Mouse (Mus musculus) ES-Bruce4 (cell line): ENCODE measurements at regions not wholly inside any gene's neighbourhood (a gene's known extent, or its start where the extent isn't known, plus 50 kb on each side); places are given as distances from the start of the nearest gene placed in this dataset.

Experiments
- H3K27ac ChIP-seq: 2 replicates; pipeline ENCODE4 v1.5.1; 2012; ENCODE audit warnings: low read length, inconsistent platforms; ENCODE audit not compliant: insufficient read depth
- H3K27me3 ChIP-seq: 2 replicates; pipeline ENCODE4 v1.6.1; 2012; ENCODE audit warnings: mild to moderate bottlenecking, low read length, inconsistent platforms; ENCODE audit not compliant: control insufficient read depth, poor library complexity, insufficient read depth, severe bottlenecking
- H3K36me3 ChIP-seq: 2 replicates; pipeline ENCODE4 v1.6.1; 2012; ENCODE audit warnings: inconsistent platforms, mild to moderate bottlenecking, low read length, moderate library complexity; ENCODE audit not compliant: control insufficient read depth, poor library complexity, insufficient read depth, severe bottlenecking
- H3K4me1 ChIP-seq: one replicate; pipeline ENCODE4 v1.8.1; 2011; ENCODE audit warnings: low read length; ENCODE audit not compliant: control insufficient read depth, insufficient read depth
- H3K4me3 ChIP-seq: 2 replicates; pipeline ENCODE4 v1.5.1; 2011; ENCODE audit warnings: low read depth, mild to moderate bottlenecking, low read length
- H3K9ac ChIP-seq: 2 replicates; pipeline ENCODE4 v1.6.1; 2012; ENCODE audit warnings: low read depth, mild to moderate bottlenecking, inconsistent platforms; ENCODE audit not compliant: poor library complexity, severe bottlenecking
- H3K9me3 ChIP-seq: replicated peaks from 2 replicates; pipeline ENCODE4 v1.6.1; 2012; ENCODE audit warnings: mild to moderate bottlenecking, low read length, inconsistent platforms; ENCODE audit not compliant: control insufficient read depth, poor library complexity, insufficient read depth, severe bottlenecking
- CTCF ChIP-seq: IDR thresholded peaks from one replicate; pipeline ENCODE4 v1.8.1; 2011; ENCODE audit warnings: low read depth, low read length
- EP300 ChIP-seq: IDR thresholded peaks from 2 replicates; pipeline ENCODE4 v1.6.1; 2011; ENCODE audit warnings: low read depth, low read length; ENCODE audit not compliant: insufficient read depth
- POLR2A ChIP-seq: IDR thresholded peaks from one replicate; pipeline ENCODE4 v1.8.1; 2011; ENCODE audit warnings: low read length; ENCODE audit not compliant: insufficient read depth

- no peaks in the 10 kb centered on the region for H3K4me1 ChIP-seq
- H3K4me3 ChIP-seq = no peak overlapping the region
- no peak for TF ChIP-seq EP300
- no peak for TF ChIP-seq CTCF
- TF ChIP-seq POLR2A = no peak
- no peaks in the 10 kb centered on the region for H3K27me3 ChIP-seq
- H3K9ac ChIP-seq = no peak overlapping the region
- no peaks in the 10 kb centered on the region for H3K36me3 ChIP-seq
- no peak overlapping the region for H3K27ac ChIP-seq
- H3K9me3 ChIP-seq = no peaks in the 10 kb centered on the region
These were observed 144.4 kb upstream of the Ank start for GRCm38 (mm10) chr15:27321915-27322665.

GRCm38 (mm10) chr15:27325847-27326548, 140.5 kb upstream of the Ank start:
- no peak overlapping the region for H3K9ac ChIP-seq
- no peaks in the 10 kb centered on the region for H3K27me3 ChIP-seq
- TF ChIP-seq CTCF (peak; percentile 73), EP300 (no peak), POLR2A (no peak)
- H3K4me3 ChIP-seq = no peak overlapping the region
- H3K4me1 ChIP-seq = no peaks in the 10 kb centered on the region
- H3K9me3 ChIP-seq = no peaks in the 10 kb centered on the region
- H3K27ac ChIP-seq = no peak overlapping the region
- H3K36me3 ChIP-seq = no peaks in the 10 kb centered on the region

DNA sequence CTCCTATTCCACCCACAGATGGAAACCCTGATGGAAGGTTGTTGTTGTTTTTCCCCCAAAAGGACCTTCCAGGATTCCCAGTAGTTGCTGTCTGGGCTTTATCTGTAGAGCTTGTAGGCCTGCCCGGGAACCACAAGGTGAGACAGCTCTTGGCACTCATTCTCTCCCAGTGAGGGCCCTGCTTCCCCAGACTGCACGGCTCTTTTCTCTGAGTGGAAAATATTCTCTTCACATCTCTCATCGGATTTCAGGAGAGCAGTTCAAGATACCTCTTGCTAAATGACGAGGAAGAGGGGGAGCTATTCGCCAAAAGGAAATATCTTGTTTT, 140.0 kb upstream of the Ank start:
- Histone ChIP-seq H3K4me3 (no peak overlapping the region), H3K27me3 (no peaks in the 10 kb centered on the region), H3K36me3 (no peaks in the 10 kb centered on the region), H3K9me3 (no peaks in the 10 kb centered on the region), H3K9ac (no peak overlapping the region), H3K4me1 (no peaks in the 10 kb centered on the region), H3K27ac (no peak overlapping the region)
- no peak for TF ChIP-seq CTCF

- Histone ChIP-seq H3K4me1 (no peaks in the 10 kb centered on the region), H3K4me3 (no peak overlapping the region), H3K36me3 (no peaks in the 10 kb centered on the region), H3K9ac (no peak overlapping the region), H3K27ac (no peak overlapping the region), H3K9me3 (no peaks in the 10 kb centered on the region), H3K27me3 (no peaks in the 10 kb centered on the region)
- TF ChIP-seq POLR2A = no peak
- TF ChIP-seq EP300 = no peak
- no peak for TF ChIP-seq CTCF
These were observed 138.7 kb upstream of the Ank start for GRCm38 (mm10) chr15:27327744-27328143.

DNA sequence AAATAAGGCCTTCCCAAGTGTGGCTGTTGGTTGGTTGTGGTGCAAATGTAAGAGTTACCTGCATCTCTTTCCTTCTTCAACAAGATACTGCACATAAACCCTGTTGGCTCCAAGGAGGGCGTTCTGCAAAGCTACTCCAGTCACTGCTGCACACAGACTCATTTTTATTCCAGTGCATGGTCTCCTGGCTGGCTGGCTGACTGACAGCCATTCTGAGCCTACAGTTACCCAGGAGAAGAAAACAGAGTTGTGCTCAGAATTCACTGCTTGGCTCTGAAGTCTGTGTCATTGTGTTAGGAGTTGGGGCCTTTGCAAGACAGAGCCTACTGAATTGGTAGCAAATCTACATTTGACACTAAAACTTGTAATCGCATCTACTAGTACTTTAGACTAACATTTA, 138.0 kb upstream of the Ank start:
- no peaks in the 10 kb centered on the region for H3K27me3 ChIP-seq
- TF ChIP-seq POLR2A (no peak), CTCF (no peak), EP300 (no peak)
- H3K27ac ChIP-seq = no peak overlapping the region
- no peak overlapping the region for H3K4me3 ChIP-seq
- H3K36me3 ChIP-seq = no peaks in the 10 kb centered on the region
- H3K9me3 ChIP-seq = no peaks in the 10 kb centered on the region
- no peaks in the 10 kb centered on the region for H3K4me1 ChIP-seq
- no peak overlapping the region for H3K9ac ChIP-seq

DNA sequence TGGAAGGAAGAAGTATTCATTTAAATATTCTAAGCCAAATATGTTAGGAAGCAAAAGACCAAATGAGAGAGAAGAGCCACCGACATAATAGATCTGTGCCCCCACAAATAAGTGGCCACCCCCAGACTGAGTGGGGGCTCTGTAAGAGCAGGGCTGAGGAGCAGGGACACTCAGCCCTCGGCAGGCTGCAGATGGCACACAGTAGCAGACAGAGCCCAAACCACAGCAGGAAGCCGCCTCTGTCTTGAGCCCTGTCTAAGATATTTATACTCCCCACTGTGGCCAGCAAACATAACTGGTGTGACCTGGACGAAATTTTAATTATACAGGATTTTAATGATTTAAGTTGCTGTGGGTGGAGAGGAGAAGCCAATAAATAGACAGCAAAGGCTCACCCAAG, 126.4 kb upstream of the Ank start:
- TF ChIP-seq POLR2A (no peak), CTCF (no peak), EP300 (no peak)
- Histone ChIP-seq H3K4me3 (no peak overlapping the region), H3K27ac (no peak overlapping the region), H3K27me3 (peaks cover 1% of the 10 kb centered on the region; the same call in 1 of the 2 replicates), H3K9me3 (no peaks in the 10 kb centered on the region), H3K4me1 (no peaks in the 10 kb centered on the region), H3K9ac (no peak overlapping the region), H3K36me3 (no peaks in the 10 kb centered on the region)
